Mouse (Mus musculus) midbrain, embryonic 12.5 days (tissue): ENCODE measurements around the gene Gm10197. TPM values are rescaled to one million over a fixed set of nuclear protein-coding genes. Genes with fewer than 3 reads are reported as not detected.
A peak's percentile ranks its signal among the peaks of the same experiment; 100 is the strongest.

Experiments
- ATAC-seq: fragments of 200-750 bp; cut with Nextera tagmentation; 2 replicates; pipeline ENCODE4 v1.8.0; 2017; ENCODE audit warnings: low read depth, moderate TSS enrichment, moderate library complexity; ENCODE audit not compliant: low FRiP score
- H3K27ac ChIP-seq: fragments of 300-500 bp; sonication (generic); replicated peaks from 2 replicates; pipeline ENCODE4 v1.5.1; 2016; ENCODE audit warnings: mild to moderate bottlenecking
- H3K27me3 ChIP-seq: fragments of 300-500 bp; sonication (generic); 2 replicates; pipeline ENCODE4 v1.6.1; 2016; ENCODE audit warnings: mild to moderate bottlenecking
- H3K36me3 ChIP-seq: fragments of 300-500 bp; sonication (generic); 2 replicates; pipeline ENCODE4 v1.6.1; 2016
- H3K4me1 ChIP-seq: fragments of 300-500 bp; sonication (generic); 2 replicates; pipeline ENCODE4 v1.6.1; 2016
- H3K4me2 ChIP-seq: fragments of 300-500 bp; sonication (generic); replicated peaks from 2 replicates; pipeline ENCODE4 v1.6.1; 2016; ENCODE audit warnings: mild to moderate bottlenecking, moderate library complexity
- H3K4me3 ChIP-seq: fragments of 300-500 bp; sonication (generic); 2 replicates; pipeline ENCODE4 v1.5.1; 2016; ENCODE audit warnings: mild to moderate bottlenecking
- H3K9ac ChIP-seq: fragments of 300-500 bp; sonication (generic); replicated peaks from 2 replicates; pipeline ENCODE4 v1.6.1; 2016; ENCODE audit warnings: mild to moderate bottlenecking, moderate library complexity
- H3K9me3 ChIP-seq: fragments of 300-500 bp; sonication (generic); 2 replicates; pipeline ENCODE4 v1.6.1; 2016; ENCODE audit warnings: mild to moderate bottlenecking
- WGBS: fragments of 180-500 bp; shearing (Covaris S2); methylation state at CpG from one replicate; pipeline ENCODE4 v1.1.7; 2016; 5-methylcytosine and 5-hydroxymethylcytosine counted together
- polyA plus RNA-seq: library from polyadenylated mRNA; unstranded; fragments of >200 nt; fragmentation: Nextera tagmentation; extraction: Ambion mirVana; gene quantifications from 2 replicates; pipeline ENCODE4 v1.2.1, GENCODE M21; 2016

The Gm10197 gene
- polyA plus RNA-seq, 1 experiment from 2014 or later = not detected

DNA sequence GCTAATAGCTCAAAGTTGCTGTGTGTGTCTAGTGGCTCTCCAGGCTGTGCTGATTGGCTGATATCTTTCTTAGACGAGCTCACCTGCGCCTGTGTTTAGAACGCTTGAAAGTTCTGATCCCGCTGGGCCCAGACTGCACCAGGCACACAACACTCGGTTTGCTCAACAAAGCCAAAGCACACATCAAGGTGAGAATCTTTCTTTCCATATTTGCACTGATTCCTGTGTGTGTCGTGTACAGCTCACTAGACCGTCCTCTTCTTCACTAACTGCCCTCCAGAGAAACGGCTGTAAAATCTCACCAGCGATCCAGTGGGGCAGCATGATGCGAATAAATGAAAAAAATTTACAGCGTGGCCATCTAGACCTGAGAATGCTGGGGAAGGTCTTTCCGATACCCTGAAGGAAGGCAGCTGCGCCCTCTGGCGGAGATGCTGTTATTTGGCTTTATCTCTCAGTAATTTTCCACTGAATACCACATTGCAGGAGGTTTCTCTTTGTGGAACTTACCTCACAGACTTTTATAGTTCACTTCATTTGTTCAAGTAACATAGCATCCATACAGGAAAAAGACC, 2.0 kb downstream of the Gm10197 start:
- H3K9ac ChIP-seq = no peak overlapping the region
- H3K9me3 ChIP-seq = no peaks in the 10 kb centered on the region
- WGBS = 41% methylated on average over 14 of the region's 14 CpGs
- H3K4me3 ChIP-seq = no peak overlapping the region
- peaks cover 13% of the 10 kb centered on the region for H3K4me1 ChIP-seq
- ATAC-seq = 0 out of 2 replicates have a peak, but pooled peaks have one; percentile 27
- peaks cover 22% of the 10 kb centered on the region for H3K36me3 ChIP-seq
- H3K4me2 ChIP-seq = no peak overlapping the region
- H3K27me3 ChIP-seq = no peaks in the 10 kb centered on the region
- no peak overlapping the region for H3K27ac ChIP-seq

DNA sequence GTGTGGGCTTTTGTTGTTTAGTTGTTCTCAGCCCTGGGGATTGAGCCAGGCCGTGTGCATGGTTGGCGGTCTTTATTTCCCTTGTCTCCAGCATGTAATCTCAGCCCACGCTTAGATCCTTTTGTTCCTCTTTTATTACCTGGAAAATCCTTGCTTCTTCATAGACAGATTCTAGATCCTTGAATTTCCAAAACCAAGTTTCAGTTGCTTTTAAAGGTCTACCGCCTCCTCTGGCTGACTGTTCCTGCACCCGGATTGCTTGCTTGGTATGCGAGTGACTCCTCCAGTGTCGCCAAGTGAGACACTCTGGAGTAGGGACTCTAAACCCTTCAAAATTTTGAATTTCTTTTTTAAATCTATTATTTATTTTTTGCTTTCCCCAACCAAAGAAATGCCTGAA, 4.7 kb downstream of the Gm10197 start:
- 0 out of 2 replicates have a peak overlapping the region, but pooled peaks have one; percentile 25 for H3K27ac ChIP-seq
- no peak overlapping the region for H3K4me2 ChIP-seq
- no peaks in the 10 kb centered on the region for H3K9me3 ChIP-seq
- no peak overlapping the region for H3K4me3 ChIP-seq
- no peak for ATAC-seq
- no peak overlapping the region for H3K9ac ChIP-seq
- no peaks in the 10 kb centered on the region for H3K27me3 ChIP-seq
- peaks cover 12% of the 10 kb centered on the region for H3K36me3 ChIP-seq
- H3K4me1 ChIP-seq = peaks cover 13% of the 10 kb centered on the region
- WGBS = 79% methylated on average over 7 of the region's 7 CpGs

DNA sequence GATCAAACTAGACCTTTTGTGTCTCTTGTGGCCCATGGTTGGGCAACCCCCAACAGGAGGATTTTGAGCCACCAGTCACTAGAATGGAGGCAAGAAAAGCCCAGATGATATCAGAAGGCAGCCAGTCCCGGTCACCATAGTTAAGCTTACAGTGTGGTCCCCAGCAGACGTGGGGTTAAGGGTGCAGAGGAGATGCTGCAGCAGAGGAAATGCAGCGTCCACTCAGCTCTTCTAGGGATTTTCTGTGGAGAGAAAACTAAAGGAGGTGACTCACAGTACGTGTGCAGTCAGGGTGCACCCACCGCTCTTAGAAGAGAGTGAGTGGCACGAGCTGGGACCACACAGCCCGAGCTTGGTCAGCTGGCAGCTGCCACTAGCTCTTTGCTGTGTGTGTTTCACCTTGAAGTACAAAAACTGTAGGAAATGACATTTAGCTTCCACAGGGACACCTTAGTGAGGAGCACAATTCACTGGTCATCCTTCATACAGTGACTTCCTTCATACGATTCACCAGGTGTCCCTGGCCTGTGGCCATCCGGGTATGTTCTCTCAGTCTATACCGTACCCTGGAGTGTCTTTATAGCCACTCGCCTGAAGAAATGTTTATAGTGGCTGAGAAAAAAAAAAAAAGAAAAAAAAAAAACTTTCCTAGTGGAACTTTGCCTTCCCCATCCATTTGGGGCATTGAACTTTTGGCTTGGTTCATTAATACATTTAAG, 5.3 kb downstream of the Gm10197 start:
- peaks cover 13% of the 10 kb centered on the region for H3K4me1 ChIP-seq
- no peaks in the 10 kb centered on the region for H3K27me3 ChIP-seq
- H3K9ac ChIP-seq = no peak overlapping the region
- H3K36me3 ChIP-seq = 0 out of 2 replicates have a peak, but pooled peaks cover 5% of the 10 kb centered on the region
- H3K4me3 ChIP-seq = no peak overlapping the region
- WGBS = 81% methylated on average over 11 of the region's 11 CpGs
- H3K27ac ChIP-seq = no peak overlapping the region
- no peak for ATAC-seq
- no peaks in the 10 kb centered on the region for H3K9me3 ChIP-seq
- H3K4me2 ChIP-seq = no peak overlapping the region

DNA sequence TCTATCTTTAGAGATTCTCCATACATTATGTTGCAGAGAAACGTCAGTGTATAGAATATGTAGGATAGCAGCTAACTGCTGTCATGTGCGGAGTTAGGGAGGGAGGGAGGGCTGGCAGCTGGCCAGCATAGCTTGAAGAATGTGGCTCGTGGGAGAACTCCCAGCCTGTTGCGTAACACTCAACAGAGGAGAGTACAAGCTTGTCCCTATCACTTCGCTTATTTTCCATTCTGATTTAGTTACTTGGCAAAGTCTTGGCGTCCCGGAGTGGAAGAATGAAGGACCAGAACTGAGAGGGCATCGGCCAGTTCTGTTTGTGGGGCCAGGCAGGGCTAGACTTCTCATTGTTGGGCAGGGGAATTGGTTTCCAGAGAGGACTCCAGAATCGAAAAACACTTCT, 6.6 kb downstream of the Gm10197 start:
- ATAC-seq = no peak
- no peak overlapping the region for H3K4me2 ChIP-seq
- H3K4me3 ChIP-seq = no peak overlapping the region
- 0 out of 2 replicates have a peak, but pooled peaks cover 4% of the 10 kb centered on the region for H3K36me3 ChIP-seq
- H3K9me3 ChIP-seq = no peaks in the 10 kb centered on the region
- peaks cover 22% of the 10 kb centered on the region for H3K4me1 ChIP-seq
- 0 out of 2 replicates have a peak overlapping the region, but pooled peaks have one; percentile 8 for H3K27ac ChIP-seq
- 63% methylated on average over 9 of the region's 9 CpGs for WGBS
- no peaks in the 10 kb centered on the region for H3K27me3 ChIP-seq
- no peak overlapping the region for H3K9ac ChIP-seq

GRCm38 (mm10) chr19:53364551-53364950, 7.0 kb downstream of the Gm10197 start:
- Histone ChIP-seq H3K9ac (no peak overlapping the region), H3K9me3 (no peaks in the 10 kb centered on the region), H3K27me3 (no peaks in the 10 kb centered on the region), H3K4me3 (no peak overlapping the region), H3K27ac (no peak overlapping the region), H3K4me1 (peaks cover 26% of the 10 kb centered on the region), H3K4me2 (no peak overlapping the region), H3K36me3 (0 out of 2 replicates have a peak, but pooled peaks cover 4% of the 10 kb centered on the region)
- no peak for ATAC-seq
- 82% methylated on average over 2 of the region's 2 CpGs for WGBS

- no peak overlapping the region for H3K4me3 ChIP-seq
- peaks cover 29% of the 10 kb centered on the region for H3K4me1 ChIP-seq
- no peak overlapping the region for H3K4me2 ChIP-seq
- H3K9ac ChIP-seq = no peak overlapping the region
- WGBS = 46% methylated on average over 2 of the region's 2 CpGs
- H3K27ac ChIP-seq = no peak overlapping the region
- no peak for ATAC-seq
- H3K9me3 ChIP-seq = no peaks in the 10 kb centered on the region
- no peaks in the 10 kb centered on the region for H3K27me3 ChIP-seq
- 0 out of 2 replicates have a peak, but pooled peaks cover 4% of the 10 kb centered on the region for H3K36me3 ChIP-seq
Observed at GRCm38 (mm10) chr19:53362967-53363366, 8.6 kb downstream of the Gm10197 start.

DNA sequence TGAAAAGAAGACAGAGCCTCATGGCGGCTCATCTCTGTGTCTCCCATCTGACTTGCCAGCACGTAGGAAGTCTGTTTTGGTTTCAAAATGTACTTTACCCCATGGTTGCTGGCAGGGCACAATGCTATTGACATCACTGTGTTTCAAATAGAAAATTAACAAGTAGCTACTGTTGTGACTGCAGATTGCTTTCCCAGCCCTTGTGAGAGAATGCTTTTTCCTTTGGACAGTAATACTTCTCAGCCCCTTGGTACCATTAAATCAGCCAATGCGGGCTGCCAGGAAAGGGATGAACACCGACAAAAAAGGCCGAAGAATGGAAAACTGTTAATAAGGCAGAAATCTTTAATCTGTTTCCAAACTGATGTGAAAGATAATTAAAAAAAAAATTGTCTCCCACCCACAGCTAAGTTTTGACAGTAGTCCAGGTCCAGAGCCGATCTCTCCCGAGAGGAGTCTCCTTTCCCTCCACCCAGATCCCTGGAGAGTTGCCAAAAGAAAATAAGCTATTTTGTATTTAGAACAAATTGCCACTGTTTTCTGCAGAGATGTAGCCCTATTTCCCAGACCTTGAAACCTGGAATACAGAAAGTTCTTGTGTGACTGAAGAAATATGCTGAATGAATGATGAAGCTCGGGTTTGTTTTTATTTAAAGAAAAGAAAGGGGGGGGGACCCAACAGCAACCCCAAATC, 11.2 kb downstream of the Gm10197 start:
- ATAC-seq = no peak
- WGBS = 82% methylated on average over 8 of the region's 8 CpGs
- H3K9ac ChIP-seq = no peak overlapping the region
- H3K4me1 ChIP-seq = peaks cover 25% of the 10 kb centered on the region
- no peaks in the 10 kb centered on the region for H3K9me3 ChIP-seq
- H3K36me3 ChIP-seq = 0 out of 2 replicates have a peak, but pooled peaks cover 4% of the 10 kb centered on the region
- H3K27me3 ChIP-seq = no peaks in the 10 kb centered on the region
- no peak overlapping the region for H3K4me3 ChIP-seq
- H3K4me2 ChIP-seq = no peak overlapping the region
- peak overlapping the region; percentile 58; the same call in 1 of the 2 replicates for H3K27ac ChIP-seq

GRCm38 (mm10) chr19:53359160-53360033, 12.2 kb downstream of the Gm10197 start:
- 69% methylated on average over 22 of the region's 22 CpGs for WGBS
- H3K36me3 ChIP-seq = 0 out of 2 replicates have a peak, but pooled peaks cover 4% of the 10 kb centered on the region
- no peak overlapping the region for H3K4me3 ChIP-seq
- 0 out of 2 replicates have a peak, but pooled peaks have one; percentile 41 for ATAC-seq
- H3K4me1 ChIP-seq = peaks cover 22% of the 10 kb centered on the region
- no peak overlapping the region for H3K9ac ChIP-seq
- no peaks in the 10 kb centered on the region for H3K27me3 ChIP-seq
- H3K4me2 ChIP-seq = no peak overlapping the region
- H3K27ac ChIP-seq = peak overlapping the region; percentile 58; the same call in 1 of the 2 replicates
- H3K9me3 ChIP-seq = no peaks in the 10 kb centered on the region

GRCm38 (mm10) chr19:53355065-53355464, 16.5 kb downstream of the Gm10197 start:
- 0 out of 2 replicates have a peak, but pooled peaks cover 10% of the 10 kb centered on the region for H3K36me3 ChIP-seq
- no peak overlapping the region for H3K4me2 ChIP-seq
- H3K4me1 ChIP-seq = peaks cover 15% of the 10 kb centered on the region
- H3K4me3 ChIP-seq = no peak overlapping the region
- H3K9me3 ChIP-seq = no peaks in the 10 kb centered on the region
- no peak overlapping the region for H3K9ac ChIP-seq
- 91% methylated on average over 16 of the region's 16 CpGs for WGBS
- ATAC-seq = no peak
- no peak overlapping the region for H3K27ac ChIP-seq
- no peaks in the 10 kb centered on the region for H3K27me3 ChIP-seq

DNA sequence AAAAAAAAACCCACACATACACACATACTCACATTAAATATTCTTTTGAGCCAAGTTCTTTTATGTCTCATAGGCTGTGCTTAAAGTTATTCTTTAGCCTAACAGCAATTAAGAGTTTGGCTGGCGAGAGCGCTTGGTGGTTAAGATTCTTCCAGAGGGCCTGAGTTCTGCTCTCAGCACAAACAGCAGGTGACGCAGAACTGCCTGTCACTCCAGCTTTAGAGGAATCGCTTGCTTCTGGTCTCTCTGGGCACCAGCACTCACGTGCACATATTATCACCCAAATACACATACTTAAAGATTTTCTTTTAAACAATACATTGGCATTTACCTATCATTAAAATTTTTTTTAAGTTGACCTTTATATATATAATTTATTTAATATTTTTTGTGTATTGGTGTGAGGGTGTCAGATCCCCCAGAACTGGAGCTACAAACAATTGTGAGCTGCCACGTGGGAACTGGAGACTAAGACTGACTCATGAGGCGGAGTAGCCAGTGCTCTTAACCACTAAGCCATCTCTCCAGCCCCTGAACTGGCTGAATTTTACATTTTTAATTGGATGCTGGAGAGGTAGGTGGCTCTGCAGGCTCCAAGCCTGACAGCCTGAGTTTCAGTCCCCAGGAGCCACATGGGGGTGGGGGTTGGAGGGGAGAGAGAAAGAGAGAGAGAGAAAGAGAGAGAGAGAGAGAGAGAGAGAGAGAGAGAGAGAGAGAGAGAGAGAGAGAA, 17.1 kb downstream of the Gm10197 start:
- ATAC-seq = no peak
- H3K4me1 ChIP-seq = peaks cover 8% of the 10 kb centered on the region
- no peaks in the 10 kb centered on the region for H3K27me3 ChIP-seq
- WGBS = 78% methylated on average over 7 of the region's 7 CpGs
- no peak overlapping the region for H3K9ac ChIP-seq
- H3K9me3 ChIP-seq = no peaks in the 10 kb centered on the region
- H3K4me3 ChIP-seq = no peak overlapping the region
- H3K36me3 ChIP-seq = 0 out of 2 replicates have a peak, but pooled peaks cover 10% of the 10 kb centered on the region
- H3K4me2 ChIP-seq = no peak overlapping the region
- no peak overlapping the region for H3K27ac ChIP-seq

DNA sequence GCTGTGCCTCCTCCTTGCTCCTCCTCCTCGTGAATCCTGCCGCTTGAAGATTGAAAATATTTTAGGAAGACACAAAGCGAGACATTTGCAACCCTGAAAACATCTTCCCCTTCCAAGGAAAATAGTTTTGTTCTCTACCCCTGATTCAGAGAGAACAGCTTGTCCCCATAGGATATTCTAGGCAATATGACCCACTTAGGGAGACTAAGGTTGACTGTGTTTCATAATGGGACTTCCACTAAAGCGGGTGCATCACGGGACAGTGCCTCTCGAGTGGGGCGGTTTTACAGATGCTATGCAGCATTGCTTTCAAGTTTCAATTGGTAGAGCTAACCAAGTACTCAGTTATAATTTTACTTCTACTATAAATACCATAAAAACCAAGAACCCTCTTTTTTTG, 17.7 kb downstream of the Gm10197 start:
- H3K9me3 ChIP-seq = no peaks in the 10 kb centered on the region
- no peak overlapping the region for H3K4me2 ChIP-seq
- H3K27me3 ChIP-seq = no peaks in the 10 kb centered on the region
- no peak overlapping the region for H3K27ac ChIP-seq
- no peak overlapping the region for H3K4me3 ChIP-seq
- 92% methylated on average over 7 of the region's 7 CpGs for WGBS
- H3K36me3 ChIP-seq = 0 out of 2 replicates have a peak, but pooled peaks cover 10% of the 10 kb centered on the region
- peaks cover 4% of the 10 kb centered on the region; the same call in 1 of the 2 replicates for H3K4me1 ChIP-seq
- no peak overlapping the region for H3K9ac ChIP-seq
- no peak for ATAC-seq
